Mouse (Mus musculus): ENCODE data around the gene Ddr1.

Ddr1 gene

GRCm38 (mm10) chr17:35689936-35690645 is 14.3 kb downstream of the Ddr1 start:
- peak; percentile 63 to 71 for DNase-seq

- DNase-seq = no peak
Measured at GRCm38 (mm10) chr17:35688347-35689175, 15.9 kb downstream of the Ddr1 start.

- peak; percentile 57 to 63 for DNase-seq
Measured at GRCm38 (mm10) chr17:35685061-35685460, 19.4 kb downstream of the Ddr1 start.

- no peak for DNase-seq
Measured at GRCm38 (mm10) chr17:35681986-35682385, 22.4 kb downstream of the Ddr1 start.

GRCm38 (mm10) chr17:35680591-35680990 is 23.8 kb downstream of the Ddr1 start:
- no peak for DNase-seq

GRCm38 (mm10) chr17:35673416-35674035 is 30.9 kb downstream of the Ddr1 start, which contains the start of gene Gtf2h4:
TSS of gene Gtf2h4 (minus strand) at chr17:35673739.
- peak; percentile 95 to 96 for DNase-seq

GRCm38 (mm10) chr17:35672527-35672926 is 31.9 kb downstream of the Ddr1 start:
- DNase-seq = no peak

GRCm38 (mm10) chr17:35671846-35672245 is 32.6 kb downstream of the Ddr1 start:
- DNase-seq = no peak

- DNase-seq = no peak
Measured at GRCm38 (mm10) chr17:35669731-35670130, 34.7 kb downstream of the Ddr1 start.

- peak; percentile 99 for DNase-seq
Measured at GRCm38 (mm10) chr17:35667334-35668065, 36.9 kb downstream of the Ddr1 start, which contains the start of gene Vars2. TSS of gene Vars2 (minus strand) at chr17:35667592.

GRCm38 (mm10) chr17:35666851-35667256 is 37.6 kb downstream of the Ddr1 start:
- DNase-seq = no peak

GRCm38 (mm10) chr17:35665957-35666515 is 38.4 kb downstream of the Ddr1 start:
- no peak for DNase-seq

- no peak for DNase-seq
Measured at GRCm38 (mm10) chr17:35653086-35653485, 51.3 kb downstream of the Ddr1 start.

- DNase-seq = no peak
Measured at GRCm38 (mm10) chr17:35649429-35649828, 55.0 kb downstream of the Ddr1 start.

GRCm38 (mm10) chr17:35643609-35644236 is 60.7 kb downstream of the Ddr1 start, which contains the start of gene Mucl3:
TSS of gene Mucl3 (minus strand) at chr17:35643695.
- DNase-seq = no peak

- no peak for DNase-seq
Measured at GRCm38 (mm10) chr17:35639352-35639751, 65.1 kb downstream of the Ddr1 start.

- peak; percentile 79 to 86 for DNase-seq
Measured at GRCm38 (mm10) chr17:35638475-35639190, 65.8 kb downstream of the Ddr1 start.

- DNase-seq = peak; percentile 62
Measured at GRCm38 (mm10) chr17:35636363-35636762, 68.1 kb downstream of the Ddr1 start.

GRCm38 (mm10) chr17:35635699-35636111 is 68.7 kb downstream of the Ddr1 start:
- DNase-seq = peak; percentile 87 to 90

- peak; percentile 30 to 59 for DNase-seq
Measured at GRCm38 (mm10) chr17:35635202-35635601, 69.2 kb downstream of the Ddr1 start.

GRCm38 (mm10) chr17:35633992-35634391 is 70.4 kb downstream of the Ddr1 start:
- DNase-seq = peak; percentile 61 to 67
